Mouse (Mus musculus): ENCODE measurements around the gene Adcyap1r1. TPM values are rescaled to one million over a fixed set of nuclear protein-coding genes. Genes with fewer than 3 reads are reported as not detected.
A peak's percentile ranks its signal among the peaks of the same experiment; 100 is the strongest.

Gene Adcyap1r1
- polyA plus RNA-seq, 1 experiment from 2014 or later, result 50.3 TPM

GRCm38 (mm10) chr6:55457727-55458126 is 5.9 kb downstream of the Adcyap1r1 start:
- Histone ChIP-seq H3K4me3 (no peak overlapping the region), H3K36me3 (replicated peaks) (peaks cover 2% of the 10 kb centered on the region), H3K27me3 (replicated peaks) (no peaks in the 10 kb centered on the region), H3K4me2 (no peak overlapping the region), H3K4me1 (peaks cover 55% of the 10 kb centered on the region), H3K27ac (no peak overlapping the region), H3K9ac (no peak overlapping the region), H3K9me3 (no peaks in the 10 kb centered on the region)
- WGBS, result 82% methylated on average over 7 of the region's 7 CpGs
- ATAC-seq (replicated peaks), result no peak

GRCm38 (mm10) chr6:55458156-55458555 is 6.4 kb downstream of the Adcyap1r1 start:
- Histone ChIP-seq H3K4me1 (peaks cover 51% of the 10 kb centered on the region), H3K9me3 (no peaks in the 10 kb centered on the region), H3K36me3 (replicated peaks) (peaks cover 2% of the 10 kb centered on the region), H3K4me2 (no peak overlapping the region), H3K27me3 (replicated peaks) (no peaks in the 10 kb centered on the region), H3K27ac (no peak overlapping the region), H3K9ac (no peak overlapping the region), H3K4me3 (no peak overlapping the region)
- 27% methylated on average over 1 of the region's 1 CpGs for WGBS
- ATAC-seq (replicated peaks), result no peak

DNA sequence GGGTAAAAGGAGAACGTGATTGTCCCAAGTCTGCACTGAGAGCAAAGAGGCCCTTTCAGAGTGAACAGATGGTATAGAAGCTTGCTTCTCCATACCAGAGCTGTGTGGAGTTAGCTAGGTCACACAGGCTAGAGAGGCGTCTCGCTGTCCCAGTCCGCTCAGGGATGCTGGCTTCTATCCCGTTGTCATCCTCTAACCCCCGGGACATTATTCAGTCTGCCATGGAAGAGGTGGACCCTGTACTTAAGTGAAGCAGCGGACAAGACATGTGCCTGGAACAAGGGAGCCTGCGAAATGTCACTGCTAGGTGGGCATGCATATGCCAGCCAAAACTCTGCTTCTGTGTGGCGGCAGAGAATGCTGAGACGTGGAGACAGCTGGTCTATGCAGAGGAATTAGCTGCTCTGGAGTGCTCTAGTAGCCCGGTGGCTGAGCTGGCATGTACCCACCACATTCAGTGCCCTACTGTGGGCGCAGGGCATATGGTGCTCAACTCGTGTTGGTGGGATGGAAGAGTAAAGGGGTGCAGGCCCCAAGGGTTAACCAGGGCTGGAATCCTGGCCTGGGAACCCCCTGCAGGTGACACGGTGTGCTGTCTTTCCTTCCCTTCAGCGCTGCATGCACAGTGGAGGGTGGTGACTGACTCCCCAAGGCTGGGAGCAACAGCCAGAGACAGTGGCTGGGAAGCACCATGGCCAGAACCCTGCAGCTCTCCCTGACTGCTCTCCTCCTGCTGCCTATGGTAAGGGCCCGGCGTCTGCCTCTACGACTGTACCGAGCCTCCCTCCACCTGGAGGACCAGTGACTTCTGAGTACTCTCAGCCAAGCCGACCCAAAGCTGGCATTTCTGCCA is 8.0 kb downstream of the Adcyap1r1 start:
- 86% methylated on average over 20 of the region's 20 CpGs for WGBS
- Histone ChIP-seq H3K4me2 (no peak overlapping the region), H3K4me1 (peaks cover 39% of the 10 kb centered on the region), H3K9me3 (no peaks in the 10 kb centered on the region), H3K4me3 (no peak overlapping the region), H3K36me3 (replicated peaks) (peaks cover 2% of the 10 kb centered on the region), H3K27ac (no peak overlapping the region), H3K27me3 (replicated peaks) (no peaks in the 10 kb centered on the region), H3K9ac (no peak overlapping the region)
- ATAC-seq (replicated peaks), result no peak

DNA sequence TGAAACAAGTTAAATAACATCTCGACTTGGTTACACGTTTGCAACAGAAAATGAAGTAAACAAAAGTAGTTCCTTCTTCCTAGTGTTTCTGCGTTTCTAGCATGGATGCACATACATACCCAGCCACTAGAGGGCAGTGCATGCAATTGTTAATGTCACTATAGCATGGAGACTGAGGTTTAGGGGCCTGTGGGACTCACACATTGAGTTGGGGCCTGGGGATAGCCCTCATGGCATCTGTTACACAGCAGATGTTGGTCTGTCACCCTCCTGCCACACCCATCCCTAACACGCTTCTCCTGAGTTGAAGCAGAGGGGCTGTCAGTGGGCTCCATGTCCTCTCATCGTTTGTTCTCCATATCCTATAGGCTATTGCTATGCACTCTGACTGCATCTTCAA is 9.4 kb downstream of the Adcyap1r1 start:
- Histone ChIP-seq H3K27ac (no peak overlapping the region), H3K9me3 (no peaks in the 10 kb centered on the region), H3K36me3 (replicated peaks) (peaks cover 2% of the 10 kb centered on the region), H3K27me3 (replicated peaks) (no peaks in the 10 kb centered on the region), H3K4me3 (no peak overlapping the region), H3K4me2 (no peak overlapping the region), H3K9ac (no peak overlapping the region), H3K4me1 (peaks cover 29% of the 10 kb centered on the region; the same call in 1 of the 2 replicates)
- no peak for ATAC-seq (replicated peaks)
- 76% methylated on average over 5 of the region's 5 CpGs for whole genome bisulfite sequencing

GRCm38 (mm10) chr6:55461678-55462077 is 9.9 kb downstream of the Adcyap1r1 start:
- Histone ChIP-seq H3K4me2 (no peak overlapping the region), H3K36me3 (replicated peaks) (peaks cover 2% of the 10 kb centered on the region), H3K4me3 (no peak overlapping the region), H3K4me1 (peaks cover 29% of the 10 kb centered on the region), H3K27me3 (replicated peaks) (no peaks in the 10 kb centered on the region), H3K9me3 (no peaks in the 10 kb centered on the region), H3K9ac (no peak overlapping the region), H3K27ac (no peak overlapping the region)
- WGBS, result 81% methylated on average over 2 of the region's 2 CpGs
- ATAC-seq (replicated peaks), result no peak

GRCm38 (mm10) chr6:55462394-55462793 is 10.6 kb downstream of the Adcyap1r1 start:
- Histone ChIP-seq H3K9ac (no peak overlapping the region), H3K27ac (no peak overlapping the region), H3K27me3 (replicated peaks) (no peaks in the 10 kb centered on the region), H3K4me1 (peaks cover 22% of the 10 kb centered on the region), H3K4me3 (no peak overlapping the region), H3K4me2 (no peak overlapping the region), H3K36me3 (replicated peaks) (peaks cover 2% of the 10 kb centered on the region), H3K9me3 (no peaks in the 10 kb centered on the region)
- no peak for ATAC-seq (replicated peaks)
- WGBS, result 79% methylated on average over 1 of the region's 1 CpGs

GRCm38 (mm10) chr6:55463966-55464365 is 12.2 kb downstream of the Adcyap1r1 start:
- Histone ChIP-seq H3K36me3 (replicated peaks) (peaks cover 2% of the 10 kb centered on the region), H3K9ac (no peak overlapping the region), H3K27ac (no peak overlapping the region), H3K4me2 (no peak overlapping the region), H3K4me1 (peaks cover 14% of the 10 kb centered on the region), H3K4me3 (no peak overlapping the region), H3K27me3 (replicated peaks) (no peaks in the 10 kb centered on the region), H3K9me3 (no peaks in the 10 kb centered on the region)
- 75% methylated on average over 7 of the region's 7 CpGs for WGBS
- ATAC-seq (replicated peaks), result no peak

DNA sequence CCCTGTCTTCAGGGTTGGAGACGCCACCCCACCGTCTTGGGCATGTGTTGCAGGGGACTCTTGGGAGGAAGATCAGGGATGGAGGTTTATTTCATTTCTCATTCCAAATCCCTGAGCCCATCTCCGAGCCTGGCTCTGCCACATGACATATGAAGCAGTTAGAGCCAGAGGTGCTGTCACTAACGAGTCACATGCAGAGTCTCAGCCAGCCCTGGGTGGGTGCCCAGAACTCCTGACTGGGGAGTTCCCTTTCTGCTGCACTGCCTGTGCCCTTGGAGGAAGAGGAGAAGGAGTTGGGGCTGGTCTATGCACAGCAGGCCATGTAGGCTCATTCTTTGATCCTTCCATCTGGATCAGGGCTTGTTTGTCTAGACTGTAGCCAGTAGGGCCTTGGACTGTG is 13.5 kb downstream of the Adcyap1r1 start:
- no peak overlapping the region for H3K9ac ChIP-seq
- 77% methylated on average over 4 of the region's 4 CpGs for WGBS
- peaks cover 13% of the 10 kb centered on the region for H3K4me1 ChIP-seq
- H3K4me2 ChIP-seq, result no peak overlapping the region
- H3K9me3 ChIP-seq, result no peaks in the 10 kb centered on the region
- no peak overlapping the region for H3K27ac ChIP-seq
- ATAC-seq (replicated peaks), result no peak; the same call in 1 of the 2 replicates
- H3K36me3 ChIP-seq (replicated peaks), result peaks cover 2% of the 10 kb centered on the region
- H3K4me3 ChIP-seq, result no peak overlapping the region
- no peaks in the 10 kb centered on the region for H3K27me3 ChIP-seq (replicated peaks)

GRCm38 (mm10) chr6:55466301-55466761 is 14.6 kb downstream of the Adcyap1r1 start:
- Histone ChIP-seq H3K4me2 (no peak overlapping the region), H3K36me3 (replicated peaks) (peaks cover 2% of the 10 kb centered on the region; the same call in 1 of the 2 replicates), H3K9ac (no peak overlapping the region), H3K9me3 (no peaks in the 10 kb centered on the region), H3K27ac (no peak overlapping the region), H3K4me1 (peaks cover 13% of the 10 kb centered on the region), H3K4me3 (no peak overlapping the region), H3K27me3 (replicated peaks) (no peaks in the 10 kb centered on the region)
- ATAC-seq (replicated peaks), result peak; percentile 51; the same call in 1 of the 2 replicates

- H3K9me3 ChIP-seq, result no peaks in the 10 kb centered on the region
- H3K4me3 ChIP-seq, result no peak overlapping the region
- WGBS, result 92% methylated on average over 5 of the region's 5 CpGs
- H3K27ac ChIP-seq, result no peak overlapping the region
- no peak overlapping the region for H3K9ac ChIP-seq
- H3K27me3 ChIP-seq (replicated peaks), result no peaks in the 10 kb centered on the region
- H3K4me1 ChIP-seq, result peaks cover 6% of the 10 kb centered on the region
- no peak overlapping the region for H3K4me2 ChIP-seq
- H3K36me3 ChIP-seq (replicated peaks), result no peaks in the 10 kb centered on the region
- ATAC-seq (replicated peaks), result no peak
These were observed 18.9 kb downstream of the Adcyap1r1 start for GRCm38 (mm10) chr6:55470691-55471090.

- no peak for ATAC-seq (replicated peaks)
- Histone ChIP-seq H3K36me3 (replicated peaks) (peaks cover 6% of the 10 kb centered on the region; the same call in 1 of the 2 replicates), H3K9ac (no peak overlapping the region), H3K4me2 (no peak overlapping the region), H3K27me3 (replicated peaks) (no peaks in the 10 kb centered on the region), H3K4me1 (no peaks in the 10 kb centered on the region), H3K4me3 (no peak overlapping the region), H3K9me3 (no peaks in the 10 kb centered on the region), H3K27ac (no peak overlapping the region)
- 78% methylated on average over 2 of the region's 2 CpGs for WGBS
These were observed 20.6 kb downstream of the Adcyap1r1 start for GRCm38 (mm10) chr6:55472381-55472780.

- no peak overlapping the region for H3K9ac ChIP-seq
- H3K36me3 ChIP-seq (replicated peaks), result peaks cover 15% of the 10 kb centered on the region; the same call in 1 of the 2 replicates
- no peaks in the 10 kb centered on the region for H3K9me3 ChIP-seq
- peaks cover 24% of the 10 kb centered on the region for H3K4me1 ChIP-seq
- no peaks in the 10 kb centered on the region for H3K27me3 ChIP-seq (replicated peaks)
- H3K27ac ChIP-seq, result peak overlapping the region; percentile 55; the same call in 1 of the 2 replicates
- WGBS, result 53% methylated on average over 1 of the region's 1 CpGs
- no peak overlapping the region for H3K4me2 ChIP-seq
- no peak for ATAC-seq (replicated peaks)
- no peak overlapping the region for H3K4me3 ChIP-seq
These were observed 29.2 kb downstream of the Adcyap1r1 start for GRCm38 (mm10) chr6:55480988-55481387.

- peaks cover 8% of the 10 kb centered on the region; the same call in 1 of the 2 replicates for H3K36me3 ChIP-seq (replicated peaks)
- 65% methylated on average over 1 of the region's 1 CpGs for WGBS
- no peak overlapping the region for H3K9ac ChIP-seq
- no peak for ATAC-seq (replicated peaks)
- H3K27me3 ChIP-seq (replicated peaks), result no peaks in the 10 kb centered on the region
- H3K4me3 ChIP-seq, result no peak overlapping the region
- no peak overlapping the region for H3K4me2 ChIP-seq
- no peak overlapping the region for H3K27ac ChIP-seq
- H3K4me1 ChIP-seq, result peaks cover 24% of the 10 kb centered on the region
- H3K9me3 ChIP-seq, result no peaks in the 10 kb centered on the region
These were observed 30.7 kb downstream of the Adcyap1r1 start for GRCm38 (mm10) chr6:55482471-55482870.

Data from midbrain, embryonic 15.5 days (tissue).